Mouse (Mus musculus): Measurements from ENCODE around the gene Etv4. TPM values are rescaled to one million over a fixed set of nuclear protein-coding genes. Genes with fewer than 3 reads are reported as not detected.

Etv4 gene
- total RNA-seq (2021): 10 to 100 TPM; 10.1 to 10.7 TPM
- long read RNA-seq, experiment 1, partial matches to known transcripts: 3 of 5 reads
- long read RNA-seq, experiment 1, other reads (novel, unspliced or antisense): 0 of 5 reads
- long read RNA-seq, experiment 2, partial matches to known transcripts: 3 of 7 reads
- long read RNA-seq, experiment 2, other reads (novel, unspliced or antisense): 4 of 7 reads

DNA sequence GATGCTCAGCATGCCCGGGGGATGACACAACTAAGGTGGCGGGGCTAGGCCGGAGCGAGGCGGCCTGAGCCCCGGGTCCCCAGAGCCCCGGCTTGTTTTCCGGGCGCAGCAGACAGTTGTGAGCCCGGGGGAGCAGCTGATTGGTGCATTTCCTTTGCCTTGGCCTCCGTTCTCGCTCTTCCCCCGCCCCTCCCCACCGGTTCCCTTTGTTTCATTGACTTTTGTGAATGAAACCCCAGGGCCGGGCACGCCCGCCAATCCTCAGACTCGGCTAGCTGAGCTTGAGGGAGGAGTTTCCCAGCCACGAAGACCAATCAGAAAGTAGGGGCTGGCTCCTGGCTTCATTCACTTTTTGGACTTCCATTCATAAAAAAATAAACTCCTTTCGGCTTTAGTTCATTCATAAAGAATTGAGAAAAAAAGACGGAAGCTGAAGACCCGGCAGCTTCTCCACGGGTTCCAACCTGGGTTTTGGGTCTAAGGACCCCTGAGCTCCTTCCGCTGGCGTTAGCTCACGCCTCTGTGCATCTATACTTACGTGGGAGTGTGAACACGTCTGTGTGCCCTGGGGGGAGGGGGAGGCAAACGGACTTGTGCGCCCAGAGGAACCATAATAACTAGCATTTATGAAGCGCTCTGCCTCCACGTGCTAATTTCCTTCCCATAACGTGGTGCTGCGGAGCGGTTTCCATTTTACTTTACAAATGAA is at the start of gene Etv4:
TSS of gene Etv4 (minus strand) at position 229 of the 709 bp plus-strand sequence.
- DNase-seq (ENCODE audit: low spot score in 2 of 2): peak; percentile 89 to 94
- Histone ChIP-seq H3K4me3 (peak within 1 kb of the TSS; percentile 64), H3K27ac (peak within 1 kb of the TSS; percentile 81)
- no peak for TF ChIP-seq CTCF (conservative IDR thresholded peaks at IDR 0.05)

DNA sequence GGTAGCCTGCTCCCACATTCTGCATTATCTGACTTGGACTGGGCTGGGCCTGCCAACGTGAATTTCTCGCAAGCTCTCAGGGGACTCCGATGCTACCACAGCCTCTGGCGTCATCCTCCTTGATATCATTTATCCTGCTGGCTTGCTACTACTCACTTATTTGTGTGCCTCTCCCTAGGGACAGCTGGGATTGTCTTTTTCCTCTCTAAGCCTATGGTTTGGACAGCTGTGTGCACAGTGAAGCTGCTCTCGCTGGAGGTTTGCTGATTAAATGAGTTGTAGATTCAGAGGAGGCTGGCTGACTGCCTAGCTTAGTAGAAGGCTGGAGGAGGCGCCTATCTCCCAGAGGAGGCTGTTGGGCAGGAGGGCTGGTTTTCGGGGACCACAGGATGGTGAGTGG is 46.8 kb upstream of the Etv4 start:
- no peak for TF ChIP-seq CTCF (conservative IDR thresholded peaks at IDR 0.05)
- no peak overlapping the region for H3K4me3 ChIP-seq
- DNase-seq (ENCODE audit: low spot score in 2 of 2): peak; percentile 35 to 61
- no peak overlapping the region for H3K27ac ChIP-seq

- Histone ChIP-seq H3K4me3 (no peak overlapping the region), H3K27ac (no peak overlapping the region)
- no peak for TF ChIP-seq CTCF (conservative IDR thresholded peaks at IDR 0.05)
- DNase-seq (ENCODE audit: low spot score in 2 of 2): no peak
Observed at GRCm38 (mm10) chr11:101830616-101831015, 45.4 kb upstream of the Etv4 start.

DNA sequence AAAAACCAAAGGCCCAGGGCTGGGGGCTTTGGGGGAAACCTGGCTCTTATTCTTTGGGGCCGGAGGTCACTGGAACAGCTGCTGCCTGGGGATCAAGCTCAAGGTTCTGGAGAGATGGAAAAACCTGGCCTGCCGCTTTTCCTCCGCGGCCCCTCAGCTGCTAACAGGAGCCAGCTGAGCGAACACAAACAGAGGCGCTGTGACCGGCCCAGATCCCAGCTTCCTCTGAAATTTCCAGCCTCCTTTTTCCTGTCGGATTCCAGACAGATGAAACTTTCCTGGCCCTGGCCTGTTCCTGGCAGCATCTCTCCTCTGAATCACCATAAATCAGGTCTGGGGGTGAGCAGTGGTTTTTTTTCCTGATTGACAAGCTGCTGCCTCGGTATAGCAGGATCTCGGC is 44.9 kb upstream of the Etv4 start:
- H3K27ac ChIP-seq: no peak overlapping the region
- no peak for TF ChIP-seq CTCF (conservative IDR thresholded peaks at IDR 0.05)
- no peak overlapping the region for H3K4me3 ChIP-seq
- no peak for DNase-seq (ENCODE audit: low spot score in 2 of 2)

DNA sequence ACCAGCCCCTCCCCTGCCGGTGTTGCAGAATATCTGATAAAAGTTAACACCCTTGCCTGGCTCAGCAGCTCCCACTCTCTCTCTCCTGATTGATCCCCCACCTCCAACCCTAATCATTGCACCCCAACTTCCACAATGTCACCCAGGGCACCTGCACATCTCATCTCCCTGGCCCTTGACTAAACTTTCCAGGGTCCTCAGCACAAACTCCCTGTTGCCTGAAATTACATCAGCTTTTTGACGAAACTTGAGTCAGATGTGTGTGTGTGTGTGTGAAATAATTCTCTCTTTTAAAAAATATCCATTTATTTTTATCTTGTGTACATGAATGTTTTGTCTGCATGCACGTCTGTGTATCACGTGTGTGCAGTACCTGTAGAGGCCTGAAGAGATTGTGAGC is 43.5 kb upstream of the Etv4 start:
- Histone ChIP-seq H3K27ac (no peak overlapping the region), H3K4me3 (no peak overlapping the region)
- no peak for TF ChIP-seq CTCF (conservative IDR thresholded peaks at IDR 0.05)
- DNase-seq (ENCODE audit: low spot score in 2 of 2): no peak

GRCm38 (mm10) chr11:101823210-101823609 is 38.0 kb upstream of the Etv4 start:
- H3K27ac ChIP-seq: no peak overlapping the region
- no peak for TF ChIP-seq CTCF (conservative IDR thresholded peaks at IDR 0.05)
- H3K4me3 ChIP-seq: no peak overlapping the region
- no peak for DNase-seq (ENCODE audit: low spot score in 2 of 2)

DNA sequence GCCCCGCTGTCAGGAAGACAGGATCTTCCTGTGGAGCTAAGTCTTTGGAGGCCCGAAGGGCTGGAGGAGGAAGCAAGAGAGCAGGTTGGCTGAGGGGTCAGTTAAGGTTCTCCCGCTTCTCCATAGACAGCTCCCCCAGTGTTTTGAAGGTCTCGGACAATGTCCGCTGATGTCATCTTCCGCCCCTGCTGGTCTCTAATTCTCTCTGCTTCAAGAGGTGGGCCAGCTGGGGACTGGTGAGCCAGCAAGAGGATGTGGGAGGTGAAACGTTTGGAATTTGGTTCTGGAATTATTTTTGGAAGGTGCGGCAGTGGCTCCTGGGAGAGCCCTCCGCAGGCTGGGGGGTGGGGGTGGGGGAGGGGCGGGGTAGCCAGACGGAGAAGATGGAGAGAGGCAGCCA is 35.7 kb upstream of the Etv4 start:
- H3K27ac ChIP-seq: no peak overlapping the region
- H3K4me3 ChIP-seq: no peak overlapping the region
- no peak; the same call in 1 of the 2 replicates for TF ChIP-seq CTCF (conservative IDR thresholded peaks at IDR 0.05)
- DNase-seq (ENCODE audit: low spot score in 2 of 2): no peak

GRCm38 (mm10) chr11:101819853-101820252 is 34.7 kb upstream of the Etv4 start:
- no peak for DNase-seq (ENCODE audit: low spot score in 2 of 2)
- Histone ChIP-seq H3K27ac (no peak overlapping the region), H3K4me3 (no peak overlapping the region)
- peak; percentile 60 for TF ChIP-seq CTCF (conservative IDR thresholded peaks at IDR 0.05)

- no peak overlapping the region for H3K27ac ChIP-seq
- TF ChIP-seq CTCF (conservative IDR thresholded peaks at IDR 0.05): no peak; the same call in none of the 2 replicates
- DNase-seq (ENCODE audit: low spot score in 2 of 2): no peak
- H3K4me3 ChIP-seq: no peak overlapping the region
Observed at GRCm38 (mm10) chr11:101815103-101816085, 30.2 kb upstream of the Etv4 start.

- DNase-seq (ENCODE audit: low spot score in 2 of 2): peak; percentile 49 to 85
- TF ChIP-seq CTCF (conservative IDR thresholded peaks at IDR 0.05): peak; percentile 99
- Histone ChIP-seq H3K4me3 (peak overlapping the region; percentile 39), H3K27ac (no peak overlapping the region)
Observed at GRCm38 (mm10) chr11:101814375-101815102, 29.4 kb upstream of the Etv4 start.

DNA sequence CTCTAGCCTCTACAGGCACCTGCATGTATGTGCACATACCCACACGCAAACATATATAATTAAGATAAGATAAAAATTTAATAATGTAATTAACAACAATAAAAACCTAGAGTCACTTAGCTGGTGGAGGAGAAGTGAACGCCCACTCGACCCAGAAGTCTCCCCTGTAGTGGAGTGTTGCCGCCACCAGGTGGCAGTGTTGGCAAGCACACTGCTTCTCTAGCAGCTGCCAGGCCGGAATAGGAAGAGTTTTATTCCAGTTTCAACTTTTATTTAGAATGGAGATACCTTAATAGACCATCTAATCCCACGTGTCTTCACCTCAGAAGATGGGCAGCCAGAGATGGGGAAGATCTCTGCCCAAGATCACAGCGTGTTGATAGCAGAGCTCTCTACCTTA is 28.1 kb upstream of the Etv4 start:
- no peak overlapping the region for H3K4me3 ChIP-seq
- TF ChIP-seq CTCF (conservative IDR thresholded peaks at IDR 0.05): peak; percentile 99
- peak; percentile 64 to 90 for DNase-seq (ENCODE audit: low spot score in 2 of 2)
- H3K27ac ChIP-seq: no peak overlapping the region

DNA sequence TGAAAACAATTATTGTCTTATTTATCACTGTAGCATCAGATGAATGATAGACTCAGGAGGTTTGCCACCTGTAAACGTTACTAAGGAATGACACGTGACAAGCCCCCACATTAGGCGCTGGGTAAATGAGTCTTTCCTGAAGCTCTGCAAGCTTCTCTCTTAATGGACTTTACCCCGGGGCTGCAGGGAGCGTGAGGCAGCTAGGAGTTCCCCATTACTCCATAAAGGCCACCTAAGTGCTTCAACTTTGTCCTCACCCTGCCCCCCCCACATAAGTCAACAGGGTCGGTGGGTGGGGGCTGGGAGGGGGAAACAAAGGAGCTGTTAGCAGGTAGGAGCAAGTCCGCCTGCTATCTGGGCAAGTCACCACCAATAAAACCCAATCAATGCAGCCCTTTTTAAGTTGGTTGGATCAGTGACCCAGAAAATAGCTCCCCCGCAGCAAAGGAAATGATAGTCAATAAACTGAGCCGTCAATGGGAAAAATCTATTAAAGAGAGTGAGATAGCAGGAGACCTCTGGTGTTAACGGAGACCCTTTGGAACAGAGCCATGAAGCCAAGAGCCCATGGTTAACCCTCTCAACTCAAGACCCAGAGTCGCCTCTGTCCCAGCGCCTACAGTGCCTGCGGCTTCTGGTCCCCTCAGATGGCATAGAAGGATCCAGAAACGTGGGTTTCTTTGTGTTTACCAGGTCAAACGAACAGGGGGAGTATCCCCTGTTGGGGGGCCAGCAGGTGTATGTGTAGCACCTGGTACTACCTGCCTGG is 24.1 kb upstream of the Etv4 start:
- DNase-seq (ENCODE audit: low spot score in 2 of 2): no peak
- Histone ChIP-seq H3K27ac (no peak overlapping the region), H3K4me3 (no peak overlapping the region)
- no peak for TF ChIP-seq CTCF (conservative IDR thresholded peaks at IDR 0.05)

Data from layer of hippocampus, adult 2 months (tissue).